Mouse (Mus musculus): ENCODE measurements at regions not wholly inside any gene's neighbourhood (a gene's known extent, or its start where the extent isn't known, plus 50 kb on each side); places are given as distances from the start of the nearest gene placed in this dataset.
A peak's percentile ranks its signal among the peaks of the same experiment; 100 is the strongest.
"Not testable (repeated sequence)": the region's sequence is repeated elsewhere in the genome, so short reads cannot be mapped to it uniquely, and the experiment has no call there.

DNA sequence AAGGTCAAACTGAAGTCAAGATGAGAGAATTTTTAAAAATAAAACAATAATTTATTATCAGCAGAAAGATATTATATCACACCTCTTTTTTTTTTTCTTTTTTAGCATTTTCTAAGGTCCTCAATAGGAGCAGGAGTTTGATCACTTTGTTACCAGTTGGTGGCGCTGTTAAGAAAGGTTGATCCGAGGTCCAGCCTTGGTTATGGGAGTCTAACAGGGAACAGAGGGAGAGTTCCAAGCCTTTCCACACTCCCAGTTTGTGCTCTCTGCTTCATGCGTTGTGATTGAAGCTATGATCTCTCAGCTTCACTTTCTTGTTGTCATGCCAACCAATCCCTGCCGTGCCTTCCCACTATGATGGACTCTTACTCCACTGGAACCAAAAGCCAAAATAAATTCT is 83.8 kb downstream of the Fam174a start:
- DNase-seq (ENCODE audit: low spot score in 2 of 2): peak in 1 of 2 experiments; percentile 19

DNA sequence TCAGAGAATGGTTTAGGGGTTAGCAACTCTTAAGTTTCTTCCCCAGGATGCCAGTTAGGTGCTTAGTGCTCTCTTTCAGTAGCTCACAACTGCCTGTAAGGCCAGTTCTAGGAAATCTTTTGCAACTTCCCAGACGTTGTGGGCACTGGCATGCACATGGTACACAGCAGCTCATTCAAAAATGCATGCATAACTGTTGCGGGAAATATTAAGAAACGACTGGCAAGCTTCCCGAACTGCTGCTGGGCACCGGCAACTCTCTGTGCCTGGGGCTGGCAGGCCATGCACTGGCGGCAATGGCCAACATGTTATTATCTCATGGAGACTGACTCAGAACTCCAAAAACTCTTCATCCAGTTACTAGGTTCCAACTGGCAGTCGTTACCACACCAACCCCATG is 86.3 kb downstream of the Fam174a start:
- DNase-seq (ENCODE audit: low spot score in 2 of 2): no peak

DNA sequence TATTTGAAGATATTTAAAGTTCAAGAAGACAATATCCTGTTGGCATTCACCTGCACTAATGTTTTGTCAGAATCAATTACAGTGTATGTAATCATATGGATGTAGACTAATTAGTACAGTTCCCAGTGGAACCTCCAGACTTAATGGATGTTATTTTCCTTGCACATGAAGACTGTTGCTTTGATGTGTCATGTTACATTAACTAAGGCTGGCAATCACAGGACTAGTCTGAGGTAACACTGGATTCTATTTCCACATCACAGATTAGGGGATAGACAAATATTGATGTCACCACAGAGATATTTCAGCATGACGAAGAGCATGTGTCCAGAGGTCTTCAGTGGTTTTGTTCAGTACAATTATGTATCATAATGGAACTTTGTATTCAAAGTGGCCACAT is 108.8 kb downstream of the Fam174a start:
- no peak for DNase-seq (ENCODE audit: low spot score in 2 of 2)

- DNase-seq (ENCODE audit: low spot score in 2 of 2): no peak
Observed at GRCm38 (mm10) chr1:95425420-95425819, 112.0 kb downstream of the Fam174a start.

DNA sequence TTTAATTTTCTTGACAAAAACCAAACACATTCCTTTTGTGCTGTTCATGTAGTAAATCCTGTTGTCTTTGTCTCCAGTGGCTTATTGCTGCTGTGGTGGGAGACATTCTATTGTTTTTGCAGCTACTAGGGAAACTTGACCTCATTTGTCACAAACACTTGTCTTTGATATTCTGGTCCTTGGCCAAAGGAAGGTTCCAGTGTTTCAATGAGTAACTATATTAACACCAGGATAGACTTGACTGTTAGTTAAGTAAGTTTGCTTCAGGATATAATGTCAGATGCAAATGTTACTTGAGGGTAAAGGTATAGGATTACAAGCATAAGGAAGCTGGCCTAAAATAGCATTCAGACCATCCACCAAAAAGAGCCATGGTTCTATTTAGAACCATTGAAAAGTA is 123.7 kb downstream of the Fam174a start:
- no peak for DNase-seq (ENCODE audit: low spot score in 2 of 2)

DNA sequence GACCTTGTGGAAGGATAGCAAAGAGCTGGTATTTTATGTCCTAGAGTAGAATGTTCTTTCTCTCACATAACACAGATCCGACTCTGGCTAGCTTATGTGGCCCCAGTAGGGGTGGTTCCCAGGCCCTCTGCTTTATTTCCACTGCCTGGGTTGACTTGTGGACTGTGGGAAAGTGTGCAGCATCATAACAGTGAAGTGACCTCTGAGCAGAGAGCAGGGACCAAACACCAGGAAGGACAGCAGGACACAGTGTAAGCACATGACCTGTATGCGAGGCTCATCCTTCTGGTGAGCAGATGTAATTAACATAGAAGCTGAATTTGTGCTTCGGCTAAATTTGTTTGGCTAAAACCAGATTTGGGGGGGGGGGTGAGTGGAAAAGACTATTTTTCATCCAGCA is 132.1 kb downstream of the Fam174a start:
- no peak for DNase-seq (ENCODE audit: low spot score in 2 of 2)

DNA sequence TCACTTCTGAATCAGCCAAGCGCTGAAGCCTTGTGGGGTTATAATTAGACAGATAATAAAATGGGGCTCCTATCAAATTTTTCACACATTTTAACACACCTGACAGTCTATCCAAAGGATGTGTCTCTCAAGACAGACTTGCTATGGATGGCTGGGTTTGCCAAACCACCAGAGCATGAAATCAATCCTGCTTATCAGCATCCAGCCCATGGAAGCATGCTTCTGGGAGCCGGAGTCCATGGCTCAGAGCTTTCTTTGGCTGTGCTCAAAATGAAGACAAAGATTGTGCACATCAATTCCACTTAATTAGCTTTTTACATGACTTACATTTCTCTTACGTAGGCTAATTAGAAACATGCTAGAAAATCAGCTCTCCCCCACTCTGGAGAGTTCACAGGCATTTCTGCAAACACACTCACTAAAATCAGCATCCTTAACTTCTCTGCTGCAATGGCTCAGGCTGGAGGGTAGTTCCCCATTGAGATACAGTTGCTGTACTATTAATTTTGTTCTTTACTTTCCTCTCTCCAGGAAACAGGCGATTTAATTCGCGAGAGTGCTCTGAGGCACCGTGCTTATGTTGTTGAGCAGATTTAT is 135.6 kb downstream of the Fam174a start:
- no peak for DNase-seq (ENCODE audit: low spot score in 2 of 2)

DNA sequence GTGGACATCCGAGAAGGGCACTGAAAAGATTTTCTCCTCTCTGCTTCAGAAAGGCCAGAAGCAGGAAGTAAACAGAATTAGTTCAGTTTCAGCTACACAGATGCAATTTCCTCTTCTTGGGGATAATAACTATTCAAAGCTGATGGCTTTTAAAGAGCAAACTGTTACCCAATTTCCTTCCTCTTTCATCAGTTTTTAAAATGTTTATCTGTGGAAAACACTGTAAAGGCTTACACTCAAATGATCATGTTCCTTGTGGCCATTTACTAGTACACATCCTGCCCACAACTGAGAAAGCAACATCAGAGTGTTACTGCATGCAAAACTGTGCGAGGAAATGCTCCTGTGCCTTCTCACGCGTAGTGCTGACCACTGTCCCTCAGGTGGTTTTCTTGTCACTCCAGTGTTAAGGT is 137.5 kb downstream of the Fam174a start:
- DNase-seq (ENCODE audit: low spot score in 2 of 2): no peak

- peak; percentile 77 to 86 for DNase-seq (ENCODE audit: low spot score in 2 of 2)
Observed at GRCm38 (mm10) chr1:95451755-95452154, 138.3 kb downstream of the Fam174a start.

GRCm38 (mm10) chr1:95454246-95454645 is 140.8 kb downstream of the Fam174a start:
- DNase-seq (ENCODE audit: low spot score in 2 of 2): no peak

- DNase-seq (ENCODE audit: low spot score in 2 of 2): no peak
Observed at GRCm38 (mm10) chr1:95459355-95459754, 145.9 kb downstream of the Fam174a start.

DNA sequence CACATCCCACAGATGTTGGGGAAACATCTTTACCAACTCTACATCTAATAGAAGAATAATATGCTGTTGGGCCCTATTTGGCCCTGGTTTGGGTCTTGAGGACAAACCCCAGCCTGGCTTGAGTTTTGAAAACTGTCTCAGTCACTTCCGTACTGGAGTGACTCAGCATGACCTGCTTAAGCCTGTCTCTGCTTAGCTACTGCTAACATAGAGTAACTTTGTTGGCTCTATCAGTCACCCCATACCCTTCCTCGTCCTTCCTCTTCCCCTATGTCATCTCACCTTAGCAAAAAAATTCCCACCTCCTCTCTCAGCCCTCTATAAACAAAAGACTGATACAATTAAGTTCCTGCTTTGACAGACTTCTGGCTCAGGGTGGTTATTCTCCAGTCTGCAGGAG is 154.7 kb downstream of the Fam174a start:
- DNase-seq (ENCODE audit: low spot score in 2 of 2): no peak

DNA sequence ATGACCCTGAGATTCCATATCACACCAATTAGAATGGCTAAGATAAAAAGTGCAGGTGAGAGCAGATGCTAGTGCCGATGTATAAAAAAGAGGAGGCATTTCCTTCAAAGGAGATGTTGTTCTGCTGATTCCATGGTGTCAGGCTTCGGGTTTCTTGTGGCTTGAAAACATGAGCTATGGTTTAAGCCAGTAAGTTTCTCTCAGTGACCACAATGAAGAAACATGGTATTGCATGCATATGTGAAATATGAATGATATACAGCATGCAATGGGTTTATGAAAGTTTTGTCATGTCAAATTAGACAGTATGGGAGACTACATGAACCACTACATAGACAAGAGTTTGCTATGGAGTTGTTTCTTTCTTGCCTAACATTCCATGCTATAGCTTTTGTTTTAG is 155.3 kb downstream of the Fam174a start:
- DNase-seq (ENCODE audit: low spot score in 2 of 2): no peak

DNA sequence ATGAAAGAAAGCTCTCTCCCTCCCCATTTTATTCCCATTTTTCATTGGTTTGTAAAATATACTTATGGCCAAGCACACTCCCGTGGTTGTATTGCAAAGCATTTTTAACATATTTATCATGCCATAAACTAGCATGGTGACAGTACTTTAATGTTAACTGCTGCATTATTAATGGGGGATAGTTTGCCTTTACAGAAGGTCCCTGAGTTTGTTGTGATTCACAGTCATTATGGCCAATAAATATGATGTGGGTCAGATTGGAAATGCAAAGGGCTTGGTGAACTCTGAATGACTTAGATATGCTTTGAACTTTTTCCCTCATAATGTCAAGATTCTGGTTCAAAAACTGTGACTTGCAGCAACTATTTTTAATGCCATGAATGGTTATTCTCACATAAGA is 157.1 kb downstream of the Fam174a start:
- DNase-seq (ENCODE audit: low spot score in 2 of 2): no peak

DNA sequence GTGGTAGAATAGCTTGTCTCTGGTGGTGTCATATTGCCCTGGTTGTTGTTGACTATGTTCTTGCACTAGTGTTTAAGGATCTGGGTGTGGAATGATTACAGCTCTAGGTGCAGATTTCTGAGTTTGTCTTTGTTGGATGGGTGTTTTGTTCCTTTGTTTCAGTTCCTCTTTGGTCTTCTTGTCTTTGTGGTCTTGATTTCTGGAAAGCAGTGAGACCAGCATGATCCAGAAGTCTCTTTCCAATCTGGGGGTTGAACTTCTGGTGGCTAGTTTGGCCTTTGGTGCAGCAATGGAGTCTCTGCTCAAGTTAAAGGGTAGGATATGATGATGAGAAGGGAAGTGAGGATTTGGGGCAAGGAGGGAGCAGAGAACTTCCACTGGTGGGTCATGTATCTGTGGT is 174.4 kb downstream of the St8sia4 start:
- DNase-seq (ENCODE audit: low spot score in 2 of 2): no peak

GRCm38 (mm10) chr1:95500671-95501070 is 166.7 kb downstream of the St8sia4 start:
- not testable (repeated sequence) for DNase-seq (ENCODE audit: low spot score in 2 of 2)

DNA sequence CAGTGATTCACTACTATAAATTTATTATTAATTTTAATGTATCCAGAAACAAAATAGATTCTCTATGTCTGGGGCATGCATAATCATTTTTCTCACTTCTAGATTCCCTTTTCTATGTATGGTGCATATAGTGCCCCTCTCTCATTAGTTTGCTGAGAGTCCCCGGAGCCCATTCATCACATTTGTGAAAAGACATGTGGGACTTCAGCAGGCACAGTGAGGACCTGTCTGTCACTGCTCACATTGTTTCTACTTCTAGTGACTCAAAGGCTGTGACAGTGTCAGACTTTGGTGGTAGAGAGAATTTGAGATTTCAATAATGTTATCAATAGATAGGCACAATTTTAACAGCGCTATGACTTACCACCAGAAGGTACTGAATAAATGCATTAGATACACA is 158.7 kb downstream of the St8sia4 start:
- no peak for DNase-seq (ENCODE audit: low spot score in 2 of 2)

- DNase-seq (ENCODE audit: low spot score in 2 of 2): no peak
Observed at GRCm38 (mm10) chr1:95528726-95529125, 138.6 kb downstream of the St8sia4 start.

- no peak for DNase-seq (ENCODE audit: low spot score in 2 of 2)
Observed at GRCm38 (mm10) chr1:95531017-95531416, 136.4 kb downstream of the St8sia4 start.
